Mouse (Mus musculus): ENCODE data around the gene Slc45a1. TPM values are rescaled to one million over a fixed set of nuclear protein-coding genes. Genes with fewer than 3 reads are reported as not detected.

Gene Slc45a1
- polyA plus RNA-seq (2014; fragmentation: Nextera tagmentation; extraction: Ambion mirVana) = 0.73 and 1.0 TPM in 2 replicates

- peak within 1 kb of the TSS; percentile 65 for H3K4me2 ChIP-seq (ENCODE audit: low read depth, severe bottlenecking)
- DNase-seq (ENCODE audit: low spot score) (peak; percentile 48), ATAC-seq (ENCODE audit: insufficient number of reproducible peaks, low FRiP score, low TSS enrichment, low read depth) (no peak)
- H3K36me3 ChIP-seq (ENCODE audit: control insufficient read depth, insufficient read depth, low read length) = no peaks in the 10 kb centered on the region
- peaks cover 8% of the 10 kb centered on the region for H3K4me1 ChIP-seq (ENCODE audit: control insufficient read depth, insufficient read depth, low read length)
- WGBS = 5% methylated on average over 41 of the region's 41 CpGs
- H3K27me3 ChIP-seq (ENCODE audit: control insufficient read depth, insufficient read depth, low read length) = peaks cover 9% of the 10 kb centered on the region
- H3K9me3 ChIP-seq (ENCODE audit: control insufficient read depth, low read length) = no peaks in the 10 kb centered on the region
- H3K27ac ChIP-seq (replicated peaks; ENCODE audit: low read depth, low read length) = no peak within 1 kb of the TSS
- peak within 1 kb of the TSS; percentile 53 for H3K9ac ChIP-seq (ENCODE audit: low read length)
- H3K4me3 ChIP-seq (ENCODE audit: low read depth, low read length) = peak within 1 kb of the TSS; percentile 33
Measured at GRCm38 (mm10) chr4:150651390-150652277, at the start of gene Slc45a1. Gene Slc45a1 (minus strand): TSS chr4:150652174.

- Histone ChIP-seq H3K4me1 (ENCODE audit: control insufficient read depth, insufficient read depth, low read length) (no peaks in the 10 kb centered on the region), H3K4me3 (ENCODE audit: low read depth, low read length) (no peak overlapping the region), H3K27ac (replicated peaks; ENCODE audit: low read depth, low read length) (no peak overlapping the region), H3K4me2 (ENCODE audit: low read depth, severe bottlenecking) (no peak overlapping the region), H3K9ac (ENCODE audit: low read length) (no peak overlapping the region), H3K27me3 (ENCODE audit: control insufficient read depth, insufficient read depth, low read length) (no peaks in the 10 kb centered on the region), H3K36me3 (ENCODE audit: control insufficient read depth, insufficient read depth, low read length) (no peaks in the 10 kb centered on the region), H3K9me3 (ENCODE audit: control insufficient read depth, low read length) (peaks cover 3% of the 10 kb centered on the region; the same call in 1 of the 2 replicates)
- no peak for ATAC-seq (ENCODE audit: insufficient number of reproducible peaks, low FRiP score, low TSS enrichment, low read depth)
- no peak for DNase-seq (ENCODE audit: low spot score)
- WGBS = 95% methylated on average over 9 of the region's 9 CpGs
Measured at GRCm38 (mm10) chr4:150700849-150701248, 48.9 kb upstream of the Slc45a1 start.

- H3K36me3 ChIP-seq (ENCODE audit: control insufficient read depth, insufficient read depth, low read length) = no peaks in the 10 kb centered on the region
- H3K9me3 ChIP-seq (ENCODE audit: control insufficient read depth, low read length) = no peaks in the 10 kb centered on the region
- H3K9ac ChIP-seq (ENCODE audit: low read length) = no peak overlapping the region
- no peak overlapping the region for H3K4me2 ChIP-seq (ENCODE audit: low read depth, severe bottlenecking)
- ATAC-seq (ENCODE audit: insufficient number of reproducible peaks, low FRiP score, low TSS enrichment, low read depth) (no peak), DNase-seq (ENCODE audit: low spot score) (no peak)
- no peak overlapping the region for H3K4me3 ChIP-seq (ENCODE audit: low read depth, low read length)
- H3K27me3 ChIP-seq (ENCODE audit: control insufficient read depth, insufficient read depth, low read length) = no peaks in the 10 kb centered on the region
- H3K4me1 ChIP-seq (ENCODE audit: control insufficient read depth, insufficient read depth, low read length) = no peaks in the 10 kb centered on the region
- WGBS = 74% methylated on average over 10 of the region's 10 CpGs
- H3K27ac ChIP-seq (replicated peaks; ENCODE audit: low read depth, low read length) = no peak overlapping the region
Measured at GRCm38 (mm10) chr4:150694434-150695108, 42.6 kb upstream of the Slc45a1 start.

DNA sequence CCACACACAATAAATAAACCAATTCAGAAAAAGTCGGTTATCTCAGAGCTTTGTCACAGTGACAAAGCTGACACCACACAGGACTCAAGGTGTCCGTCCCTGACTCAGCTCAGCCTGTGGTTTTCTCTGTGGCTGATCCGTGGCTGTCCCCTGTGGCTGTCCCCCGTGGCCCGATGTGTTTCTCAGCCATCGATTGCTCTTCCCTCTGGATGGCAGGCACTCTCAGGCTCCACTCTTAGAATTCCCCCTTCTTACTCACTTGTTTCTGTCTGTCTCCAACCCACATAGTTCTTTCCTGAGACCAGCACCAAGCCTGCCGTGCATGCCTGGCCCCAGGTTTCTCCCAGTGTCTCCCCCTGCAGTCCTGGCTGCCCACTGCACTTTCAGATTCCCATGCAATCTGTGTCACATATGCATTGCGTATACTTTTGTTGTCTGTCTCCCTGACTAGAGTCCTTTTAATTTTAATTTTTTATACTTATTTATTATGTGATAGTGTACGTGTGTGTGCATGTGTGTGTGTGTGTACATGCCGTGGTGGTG is 41.0 kb upstream of the Slc45a1 start:
- Histone ChIP-seq H3K4me2 (ENCODE audit: low read depth, severe bottlenecking) (no peak overlapping the region), H3K9ac (ENCODE audit: low read length) (no peak overlapping the region), H3K4me3 (ENCODE audit: low read depth, low read length) (no peak overlapping the region), H3K4me1 (ENCODE audit: control insufficient read depth, insufficient read depth, low read length) (no peaks in the 10 kb centered on the region), H3K27ac (replicated peaks; ENCODE audit: low read depth, low read length) (no peak overlapping the region), H3K9me3 (ENCODE audit: control insufficient read depth, low read length) (no peaks in the 10 kb centered on the region), H3K27me3 (ENCODE audit: control insufficient read depth, insufficient read depth, low read length) (no peaks in the 10 kb centered on the region), H3K36me3 (ENCODE audit: control insufficient read depth, insufficient read depth, low read length) (no peaks in the 10 kb centered on the region)
- WGBS = 75% methylated on average over 10 of the region's 10 CpGs
- DNase-seq (ENCODE audit: low spot score) (no peak), ATAC-seq (ENCODE audit: insufficient number of reproducible peaks, low FRiP score, low TSS enrichment, low read depth) (no peak)

GRCm38 (mm10) chr4:150690759-150691158 is 38.8 kb upstream of the Slc45a1 start:
- ATAC-seq (ENCODE audit: insufficient number of reproducible peaks, low FRiP score, low TSS enrichment, low read depth) (no peak), DNase-seq (ENCODE audit: low spot score) (no peak)
- H3K27ac ChIP-seq (replicated peaks; ENCODE audit: low read depth, low read length) = no peak overlapping the region

GRCm38 (mm10) chr4:150689553-150689952 is 37.6 kb upstream of the Slc45a1 start:
- 91% methylated on average over 10 of the region's 10 CpGs for WGBS
- DNase-seq (ENCODE audit: low spot score) = no peak
- Histone ChIP-seq H3K36me3 (ENCODE audit: control insufficient read depth, insufficient read depth, low read length) (no peaks in the 10 kb centered on the region), H3K27ac (replicated peaks; ENCODE audit: low read depth, low read length) (no peak overlapping the region), H3K4me2 (ENCODE audit: low read depth, severe bottlenecking) (no peak overlapping the region), H3K27me3 (ENCODE audit: control insufficient read depth, insufficient read depth, low read length) (no peaks in the 10 kb centered on the region), H3K4me3 (ENCODE audit: low read depth, low read length) (no peak overlapping the region), H3K4me1 (ENCODE audit: control insufficient read depth, insufficient read depth, low read length) (peaks cover 13% of the 10 kb centered on the region), H3K9me3 (ENCODE audit: control insufficient read depth, low read length) (no peaks in the 10 kb centered on the region), H3K9ac (ENCODE audit: low read length) (no peak overlapping the region)
- ATAC-seq (ENCODE audit: insufficient number of reproducible peaks, low FRiP score, low TSS enrichment, low read depth) = no peak

More at GRCm38 (mm10) chr4:150690759-150691158, 38.8 kb upstream of the Slc45a1 start:
- WGBS = 82% methylated on average over 3 of the region's 3 CpGs
- Histone ChIP-seq H3K9me3 (ENCODE audit: control insufficient read depth, low read length) (no peaks in the 10 kb centered on the region), H3K27me3 (ENCODE audit: control insufficient read depth, insufficient read depth, low read length) (no peaks in the 10 kb centered on the region), H3K9ac (ENCODE audit: low read length) (no peak overlapping the region), H3K4me2 (ENCODE audit: low read depth, severe bottlenecking) (no peak overlapping the region), H3K4me3 (ENCODE audit: low read depth, low read length) (no peak overlapping the region), H3K4me1 (ENCODE audit: control insufficient read depth, insufficient read depth, low read length) (peaks cover 2% of the 10 kb centered on the region), H3K36me3 (ENCODE audit: control insufficient read depth, insufficient read depth, low read length) (no peaks in the 10 kb centered on the region)

DNA sequence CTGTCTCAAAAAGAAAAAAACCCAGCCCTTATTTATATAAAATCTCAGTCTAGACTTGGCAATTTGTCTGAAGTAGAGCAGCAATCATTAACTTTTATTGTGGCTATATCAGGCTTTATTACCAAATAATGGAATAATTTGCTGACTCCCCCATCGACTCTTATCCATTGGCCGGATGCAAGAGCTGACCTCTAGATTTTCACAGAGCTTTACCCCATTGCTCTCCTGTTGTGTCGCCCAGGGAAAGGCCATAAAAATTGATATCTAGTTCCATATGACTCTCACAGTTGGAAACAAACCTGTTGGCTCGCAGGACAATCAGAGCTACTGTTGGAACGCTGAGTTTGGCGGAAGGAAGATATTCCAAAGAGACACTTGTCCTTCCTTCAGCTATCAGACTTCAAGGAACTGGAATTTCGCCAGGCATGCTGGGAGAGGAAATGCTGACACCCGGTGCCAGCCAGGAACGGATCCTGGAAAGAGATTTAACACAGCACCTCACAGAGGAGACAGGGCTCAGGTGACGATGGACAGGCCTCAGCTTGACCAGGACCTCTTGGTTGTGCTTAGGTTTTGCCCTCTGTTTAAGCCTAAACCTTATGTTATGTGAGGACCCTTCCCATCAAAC is 35.3 kb upstream of the Slc45a1 start:
- H3K9ac ChIP-seq (ENCODE audit: low read length) = no peak overlapping the region
- DNase-seq (ENCODE audit: low spot score) (no peak), ATAC-seq (ENCODE audit: insufficient number of reproducible peaks, low FRiP score, low TSS enrichment, low read depth) (no peak)
- no peak overlapping the region for H3K4me3 ChIP-seq (ENCODE audit: low read depth, low read length)
- no peaks in the 10 kb centered on the region for H3K9me3 ChIP-seq (ENCODE audit: control insufficient read depth, low read length)
- no peaks in the 10 kb centered on the region for H3K27me3 ChIP-seq (ENCODE audit: control insufficient read depth, insufficient read depth, low read length)
- H3K4me2 ChIP-seq (ENCODE audit: low read depth, severe bottlenecking) = no peak overlapping the region
- WGBS = 63% methylated on average over 10 of the region's 10 CpGs
- peaks cover 13% of the 10 kb centered on the region for H3K4me1 ChIP-seq (ENCODE audit: control insufficient read depth, insufficient read depth, low read length)
- no peak overlapping the region for H3K27ac ChIP-seq (replicated peaks; ENCODE audit: low read depth, low read length)
- no peaks in the 10 kb centered on the region for H3K36me3 ChIP-seq (ENCODE audit: control insufficient read depth, insufficient read depth, low read length)

DNA sequence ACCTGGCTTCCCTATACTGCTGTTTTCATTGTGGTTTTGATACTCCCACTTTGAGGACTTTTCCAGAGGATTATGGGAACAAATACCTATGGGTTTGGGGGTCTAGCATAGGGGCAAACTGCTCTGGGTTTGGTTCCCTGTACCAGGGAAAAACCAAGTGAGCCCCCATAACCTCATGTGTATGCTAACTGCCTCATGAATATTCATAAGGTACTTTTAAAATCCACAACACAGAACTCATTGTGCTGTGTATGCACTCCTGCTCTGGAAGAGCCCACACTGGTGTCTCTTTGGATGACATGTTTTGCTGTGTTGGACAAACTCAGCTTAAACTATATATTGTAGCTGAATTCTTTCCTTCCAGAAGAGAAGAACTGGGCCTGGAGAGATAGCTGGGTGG is 34.6 kb upstream of the Slc45a1 start:
- ATAC-seq (ENCODE audit: insufficient number of reproducible peaks, low FRiP score, low TSS enrichment, low read depth) = no peak
- Histone ChIP-seq H3K27ac (replicated peaks; ENCODE audit: low read depth, low read length) (no peak overlapping the region), H3K27me3 (ENCODE audit: control insufficient read depth, insufficient read depth, low read length) (no peaks in the 10 kb centered on the region), H3K9me3 (ENCODE audit: control insufficient read depth, low read length) (no peaks in the 10 kb centered on the region; the same call in 1 of the 2 replicates), H3K4me2 (ENCODE audit: low read depth, severe bottlenecking) (no peak overlapping the region), H3K4me1 (ENCODE audit: control insufficient read depth, insufficient read depth, low read length) (peaks cover 13% of the 10 kb centered on the region), H3K9ac (ENCODE audit: low read length) (no peak overlapping the region), H3K4me3 (ENCODE audit: low read depth, low read length) (no peak overlapping the region), H3K36me3 (ENCODE audit: control insufficient read depth, insufficient read depth, low read length) (no peaks in the 10 kb centered on the region)
- DNase-seq (ENCODE audit: low spot score) = no peak
